Mouse (Mus musculus): ENCODE measurements around the gene Map2. TPM values are rescaled to one million over a fixed set of nuclear protein-coding genes. Genes with fewer than 3 reads are reported as not detected.

Map2 gene
- polyA plus RNA-seq, 1 experiment from 2014 or later: 0.66 TPM

DNA sequence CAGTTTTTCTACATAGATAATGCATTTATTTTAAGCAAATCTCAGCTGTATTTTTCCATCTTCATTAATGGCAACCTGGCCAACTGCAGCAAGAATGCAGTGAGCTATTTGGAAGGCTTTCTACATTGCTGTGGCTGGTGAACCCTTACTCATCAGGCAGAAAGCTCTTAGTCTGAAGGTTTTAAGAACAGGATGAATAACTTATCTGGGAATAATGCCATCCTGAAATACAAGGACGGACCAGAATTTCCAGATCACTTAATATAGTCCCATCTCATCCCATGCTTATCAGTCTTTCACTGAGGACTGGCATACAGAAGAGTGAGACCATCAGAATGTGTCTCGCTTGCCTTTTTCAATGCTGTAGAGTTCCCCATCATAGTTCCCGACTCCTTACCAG lies 24.3 kb upstream of the Map2 start:
- no peaks in the 10 kb centered on the region for H3K36me3 ChIP-seq (replicated peaks; ENCODE audit: insufficient read depth, low read length)

DNA sequence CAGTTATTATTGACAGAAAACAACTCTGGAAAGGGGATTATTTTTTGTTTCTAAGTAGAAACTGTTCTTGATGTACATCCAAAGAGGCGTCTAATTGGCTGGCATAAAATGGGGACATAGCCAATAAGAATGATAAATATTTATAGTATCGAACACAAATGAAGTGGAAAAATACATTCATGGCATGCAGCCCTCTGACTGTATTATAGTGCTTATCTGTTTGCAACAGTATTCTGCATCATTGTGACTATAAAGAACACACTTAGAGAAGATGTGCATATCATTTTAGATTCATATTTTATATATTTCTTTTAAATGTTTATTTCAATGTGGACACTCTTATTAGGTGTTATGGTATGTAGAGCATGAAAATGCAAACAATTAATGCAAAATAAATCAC lies 17.9 kb upstream of the Map2 start:
- Histone ChIP-seq H3K9ac (replicated peaks) (no peak overlapping the region), H3K27ac (ENCODE audit: low read depth) (no peak overlapping the region), H3K36me3 (replicated peaks; ENCODE audit: insufficient read depth, low read length) (no peaks in the 10 kb centered on the region), H3K4me3 (ENCODE audit: low read depth, low read length) (no peak overlapping the region), H3K27me3 (ENCODE audit: insufficient read depth, low read length) (no peaks in the 10 kb centered on the region), H3K9me3 (ENCODE audit: low read length) (no peaks in the 10 kb centered on the region), H3K4me2 (ENCODE audit: low read depth, low read length) (no peak overlapping the region), H3K4me1 (ENCODE audit: insufficient read depth) (no peaks in the 10 kb centered on the region)
- ATAC-seq: no peak
- WGBS (ENCODE audit: insufficient replicate concordance): 73% methylated on average over 2 of the region's 2 CpGs
- TF ChIP-seq EP300 (IDR thresholded peaks at IDR 0.05; ENCODE audit: low read depth): no peak
- TF ChIP-seq CTCF (IDR thresholded peaks at IDR 0.05; ENCODE audit: low read depth): no peak
- DNase-seq: no peak

More for the DNA sequence above, 24.3 kb upstream of the Map2 start:
- Histone ChIP-seq H3K4me3 (ENCODE audit: low read depth, low read length) (no peak overlapping the region), H3K4me2 (ENCODE audit: low read depth, low read length) (no peak overlapping the region), H3K27me3 (ENCODE audit: insufficient read depth, low read length) (no peaks in the 10 kb centered on the region), H3K4me1 (ENCODE audit: insufficient read depth) (no peaks in the 10 kb centered on the region), H3K9me3 (ENCODE audit: low read length) (no peaks in the 10 kb centered on the region), H3K9ac (replicated peaks) (no peak overlapping the region), H3K27ac (ENCODE audit: low read depth) (no peak overlapping the region)
- no peak for ATAC-seq
- 70% methylated on average over 3 of the region's 3 CpGs for whole genome bisulfite sequencing (ENCODE audit: insufficient replicate concordance)
- no peak for DNase-seq
- TF ChIP-seq EP300 (IDR thresholded peaks at IDR 0.05; ENCODE audit: low read depth) (no peak), CTCF (IDR thresholded peaks at IDR 0.05; ENCODE audit: low read depth) (no peak)

DNA sequence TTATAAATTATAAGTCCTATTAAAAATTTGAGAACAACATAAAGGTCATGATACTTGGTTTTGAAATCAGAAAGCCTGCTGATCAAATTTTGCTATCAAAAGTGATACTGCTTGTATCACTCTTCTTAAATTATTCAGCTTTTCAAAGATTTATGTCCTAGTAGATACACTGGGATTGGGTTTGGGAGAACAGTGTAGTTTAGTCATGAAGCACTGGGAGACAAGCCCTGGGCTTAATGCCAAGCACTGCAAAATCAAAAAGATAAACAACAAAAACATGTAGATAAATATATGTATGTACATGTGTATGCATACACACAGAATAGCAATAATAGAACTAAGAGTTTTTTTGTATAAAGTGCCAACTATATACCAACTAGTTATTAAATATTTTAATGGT lies 17.5 kb upstream of the Map2 start:
- no peak overlapping the region for H3K4me2 ChIP-seq (ENCODE audit: low read depth, low read length)
- H3K9ac ChIP-seq (replicated peaks): no peak overlapping the region
- no peak overlapping the region for H3K27ac ChIP-seq (ENCODE audit: low read depth)
- ATAC-seq (no peak), DNase-seq (no peak)
- no peaks in the 10 kb centered on the region for H3K27me3 ChIP-seq (ENCODE audit: insufficient read depth, low read length)
- no peaks in the 10 kb centered on the region for H3K9me3 ChIP-seq (ENCODE audit: low read length)
- H3K36me3 ChIP-seq (replicated peaks; ENCODE audit: insufficient read depth, low read length): no peaks in the 10 kb centered on the region
- TF ChIP-seq CTCF (IDR thresholded peaks at IDR 0.05; ENCODE audit: low read depth) (no peak), EP300 (IDR thresholded peaks at IDR 0.05; ENCODE audit: low read depth) (no peak)
- no peaks in the 10 kb centered on the region for H3K4me1 ChIP-seq (ENCODE audit: insufficient read depth)
- H3K4me3 ChIP-seq (ENCODE audit: low read depth, low read length): no peak overlapping the region

DNA sequence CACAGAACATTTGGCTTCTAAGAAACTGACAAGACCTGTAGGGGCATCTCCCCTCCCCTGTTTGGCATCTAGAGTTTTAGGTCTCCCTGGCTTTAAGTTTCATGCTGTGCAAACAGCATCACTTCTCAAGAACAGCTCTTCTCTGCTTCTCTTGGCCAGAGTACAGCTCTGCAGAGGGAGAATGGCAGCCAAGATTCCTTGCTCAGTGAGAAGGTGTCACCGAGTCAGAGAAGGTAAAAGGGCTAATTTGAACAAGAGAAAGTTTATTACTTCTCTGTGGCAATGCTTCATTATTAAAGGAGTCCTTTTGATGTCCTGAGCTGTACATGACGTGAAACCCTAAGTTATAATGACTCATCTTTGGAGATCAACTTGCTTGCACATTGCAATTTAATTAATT lies 10.4 kb upstream of the Map2 start:
- Histone ChIP-seq H3K36me3 (replicated peaks; ENCODE audit: insufficient read depth, low read length) (no peaks in the 10 kb centered on the region), H3K4me3 (ENCODE audit: low read depth, low read length) (no peak overlapping the region), H3K27ac (ENCODE audit: low read depth) (no peak overlapping the region), H3K27me3 (ENCODE audit: insufficient read depth, low read length) (no peaks in the 10 kb centered on the region), H3K4me2 (ENCODE audit: low read depth, low read length) (no peak overlapping the region), H3K9me3 (ENCODE audit: low read length) (no peaks in the 10 kb centered on the region), H3K4me1 (ENCODE audit: insufficient read depth) (no peaks in the 10 kb centered on the region), H3K9ac (replicated peaks) (no peak overlapping the region)
- no peak for ATAC-seq
- TF ChIP-seq EP300 (IDR thresholded peaks at IDR 0.05; ENCODE audit: low read depth) (no peak), CTCF (IDR thresholded peaks at IDR 0.05; ENCODE audit: low read depth) (no peak)
- DNase-seq: no peak
- 63% methylated on average over 2 of the region's 2 CpGs for WGBS (ENCODE audit: insufficient replicate concordance)

DNA sequence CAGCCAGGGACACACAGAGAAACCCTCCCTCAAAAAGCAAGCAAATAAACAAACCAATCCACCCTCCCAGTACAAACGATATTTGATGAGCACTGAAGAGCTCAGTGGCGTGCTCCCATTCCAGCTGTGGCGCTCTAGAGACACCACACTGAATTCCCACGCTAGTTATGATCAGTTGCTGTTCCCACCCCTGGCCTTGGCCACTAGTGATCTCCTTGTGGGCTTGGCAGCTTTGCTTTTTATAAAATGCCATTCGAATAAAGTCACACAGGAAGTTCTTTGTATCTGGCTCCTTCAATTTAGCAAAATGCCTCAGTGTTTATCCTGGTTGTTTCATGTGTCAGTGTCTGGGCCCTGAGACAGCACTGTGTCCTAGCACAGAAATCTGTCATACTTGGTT lies 6.4 kb upstream of the Map2 start:
- TF ChIP-seq EP300 (IDR thresholded peaks at IDR 0.05; ENCODE audit: low read depth) (no peak), CTCF (IDR thresholded peaks at IDR 0.05; ENCODE audit: low read depth) (peak; percentile 4; the same call in 1 of the 2 replicates)
- ATAC-seq: no peak
- Histone ChIP-seq H3K4me1 (ENCODE audit: insufficient read depth) (no peaks in the 10 kb centered on the region), H3K36me3 (replicated peaks; ENCODE audit: insufficient read depth, low read length) (no peaks in the 10 kb centered on the region), H3K27ac (ENCODE audit: low read depth) (no peak overlapping the region), H3K9me3 (ENCODE audit: low read length) (no peaks in the 10 kb centered on the region), H3K4me2 (ENCODE audit: low read depth, low read length) (no peak overlapping the region), H3K27me3 (ENCODE audit: insufficient read depth, low read length) (no peaks in the 10 kb centered on the region), H3K9ac (replicated peaks) (no peak overlapping the region), H3K4me3 (ENCODE audit: low read depth, low read length) (no peak overlapping the region)
- 54% methylated on average over 5 of the region's 5 CpGs for WGBS (ENCODE audit: insufficient replicate concordance)
- no peak for DNase-seq

DNA sequence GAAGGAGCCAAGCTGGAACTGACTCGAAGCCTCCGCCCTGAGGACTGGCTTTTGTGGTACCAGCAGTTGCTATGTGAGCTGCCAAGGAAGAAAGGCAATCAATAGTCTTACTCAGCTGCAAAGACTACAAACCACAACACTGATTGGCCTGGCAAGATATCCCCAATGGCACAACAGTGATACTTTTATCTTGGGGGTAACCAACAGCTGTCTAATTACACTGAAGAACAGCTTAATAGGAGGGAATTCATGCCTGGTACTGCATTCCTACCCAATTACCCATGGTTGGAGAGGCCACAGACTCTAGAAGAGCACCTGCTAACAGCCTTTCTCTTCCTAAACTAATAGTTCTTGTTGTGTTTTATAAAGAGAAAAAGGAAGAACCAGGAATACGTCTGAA lies 2.9 kb upstream of the Map2 start:
- Histone ChIP-seq H3K36me3 (replicated peaks; ENCODE audit: insufficient read depth, low read length) (no peaks in the 10 kb centered on the region), H3K9me3 (ENCODE audit: low read length) (no peaks in the 10 kb centered on the region), H3K27ac (ENCODE audit: low read depth) (no peak overlapping the region), H3K4me1 (ENCODE audit: insufficient read depth) (no peaks in the 10 kb centered on the region), H3K27me3 (ENCODE audit: insufficient read depth, low read length) (no peaks in the 10 kb centered on the region), H3K4me2 (ENCODE audit: low read depth, low read length) (no peak overlapping the region), H3K9ac (replicated peaks) (no peak overlapping the region), H3K4me3 (ENCODE audit: low read depth, low read length) (no peak overlapping the region)
- no peak for ATAC-seq
- 79% methylated on average over 3 of the region's 3 CpGs for WGBS (ENCODE audit: insufficient replicate concordance)
- TF ChIP-seq EP300 (IDR thresholded peaks at IDR 0.05; ENCODE audit: low read depth): no peak
- TF ChIP-seq CTCF (IDR thresholded peaks at IDR 0.05; ENCODE audit: low read depth): no peak
- DNase-seq: no peak

DNA sequence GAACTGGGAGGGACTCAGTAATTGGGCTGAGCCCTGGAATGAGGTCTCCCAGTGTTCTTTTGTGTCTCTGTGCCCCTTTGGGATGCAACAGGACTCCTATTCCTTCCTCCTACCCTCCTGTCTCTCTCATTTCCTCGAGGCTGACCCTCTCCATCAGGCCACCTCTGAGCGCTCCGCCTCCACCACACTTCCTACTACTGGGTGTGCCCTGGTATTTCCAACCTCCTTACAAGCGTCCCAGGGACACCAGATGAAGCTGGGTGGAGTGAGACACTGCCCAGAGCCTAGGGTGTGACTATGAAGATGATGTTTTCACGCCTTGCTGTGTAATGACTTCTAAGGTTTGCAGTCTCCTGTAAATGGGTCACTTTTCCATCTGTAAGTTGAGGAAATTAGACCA lies 1.4 kb upstream of the Map2 start:
- Histone ChIP-seq H3K36me3 (replicated peaks; ENCODE audit: insufficient read depth, low read length) (no peaks in the 10 kb centered on the region), H3K9me3 (ENCODE audit: low read length) (no peaks in the 10 kb centered on the region), H3K4me3 (ENCODE audit: low read depth, low read length) (no peak overlapping the region), H3K27ac (ENCODE audit: low read depth) (no peak overlapping the region), H3K9ac (replicated peaks) (no peak overlapping the region), H3K4me1 (ENCODE audit: insufficient read depth) (0 out of 2 replicates have a peak, but pooled peaks cover 1% of the 10 kb centered on the region), H3K27me3 (ENCODE audit: insufficient read depth, low read length) (no peaks in the 10 kb centered on the region), H3K4me2 (ENCODE audit: low read depth, low read length) (no peak overlapping the region)
- 50% methylated on average over 5 of the region's 5 CpGs for WGBS (ENCODE audit: insufficient replicate concordance)
- DNase-seq (no peak), ATAC-seq (no peak)
- no peak for TF ChIP-seq EP300 (IDR thresholded peaks at IDR 0.05; ENCODE audit: low read depth)
